Mouse (Mus musculus) intestine, postnatal 0 days (tissue): ENCODE data around the gene Alkbh1. TPM values are rescaled to one million over a fixed set of nuclear protein-coding genes. Genes with fewer than 3 reads are reported as not detected.
A peak's percentile ranks its signal among the peaks of the same experiment; 100 is the strongest.

Experiments
- ATAC-seq: fragments of 200-750 bp; cut with Nextera tagmentation; 2 replicates; pipeline ENCODE4 v1.8.0; 2017; ENCODE audit warnings: mild to moderate bottlenecking, moderate TSS enrichment, moderate library complexity
- H3K27ac ChIP-seq: fragments of 300-500 bp; sonication (generic); 2 replicates; pipeline ENCODE4 v1.5.1; 2014; ENCODE audit warnings: mild to moderate bottlenecking, low read depth, low read length, moderate library complexity
- H3K27me3 ChIP-seq: fragments of 300-500 bp; sonication (generic); replicated peaks from 2 replicates; pipeline ENCODE4 v1.6.1; 2014; ENCODE audit warnings: low read length, mixed read lengths; ENCODE audit not compliant: control insufficient read depth, insufficient read depth
- H3K36me3 ChIP-seq: fragments of 300-500 bp; sonication (generic); 2 replicates; pipeline ENCODE4 v1.6.1; 2014; ENCODE audit warnings: mild to moderate bottlenecking, moderate library complexity; ENCODE audit not compliant: control insufficient read depth, insufficient read depth
- H3K4me1 ChIP-seq: fragments of 300-500 bp; sonication (generic); replicated peaks from 2 replicates; pipeline ENCODE4 v1.6.1; 2014; ENCODE audit warnings: antibody characterized with exemption, low read length, mixed read lengths; ENCODE audit not compliant: control insufficient read depth, insufficient read depth
- H3K4me2 ChIP-seq: fragments of 300-500 bp; sonication (generic); replicated peaks from 2 replicates; pipeline ENCODE4 v1.6.1; 2014; ENCODE audit warnings: low read depth, mild to moderate bottlenecking, moderate library complexity
- H3K4me3 ChIP-seq: fragments of 300-500 bp; sonication (generic); 2 replicates; pipeline ENCODE4 v1.5.1; 2014; ENCODE audit warnings: low read depth, low read length
- H3K9ac ChIP-seq: fragments of 300-500 bp; sonication (generic); 2 replicates; pipeline ENCODE4 v1.6.1; 2014; ENCODE audit warnings: mild to moderate bottlenecking, low read depth, low read length
- H3K9me3 ChIP-seq: fragments of 300-500 bp; sonication (generic); 2 replicates; pipeline ENCODE4 v1.6.1; 2016; ENCODE audit warnings: mixed run types; ENCODE audit not compliant: control insufficient read depth
- CTCF ChIP-seq: sonication (generic); IDR thresholded peaks from 2 replicates; pipeline ENCODE4 v1.5.1; 2016; ENCODE audit warnings: low read depth, mild to moderate bottlenecking, control low read depth, antibody characterized with exemption, moderate library complexity
- WGBS: fragments of 180-500 bp; shearing (Covaris S2); extraction: QIAGEN DNeasy Blood & Tissue Kit; methylation state at CpG from one replicate; pipeline ENCODE4 v1.1.7; 2014; 5-methylcytosine and 5-hydroxymethylcytosine counted together
- polyA plus RNA-seq: library from polyadenylated mRNA; unstranded; fragments of >200 nt; fragmentation: Nextera tagmentation; extraction: Ambion mirVana; gene quantifications from 2 replicates; pipeline ENCODE4 v1.2.1, GENCODE M21; 2015

The Alkbh1 gene
- polyA plus RNA-seq, 1 experiment from 2014 or later = 13.6 TPM

DNA sequence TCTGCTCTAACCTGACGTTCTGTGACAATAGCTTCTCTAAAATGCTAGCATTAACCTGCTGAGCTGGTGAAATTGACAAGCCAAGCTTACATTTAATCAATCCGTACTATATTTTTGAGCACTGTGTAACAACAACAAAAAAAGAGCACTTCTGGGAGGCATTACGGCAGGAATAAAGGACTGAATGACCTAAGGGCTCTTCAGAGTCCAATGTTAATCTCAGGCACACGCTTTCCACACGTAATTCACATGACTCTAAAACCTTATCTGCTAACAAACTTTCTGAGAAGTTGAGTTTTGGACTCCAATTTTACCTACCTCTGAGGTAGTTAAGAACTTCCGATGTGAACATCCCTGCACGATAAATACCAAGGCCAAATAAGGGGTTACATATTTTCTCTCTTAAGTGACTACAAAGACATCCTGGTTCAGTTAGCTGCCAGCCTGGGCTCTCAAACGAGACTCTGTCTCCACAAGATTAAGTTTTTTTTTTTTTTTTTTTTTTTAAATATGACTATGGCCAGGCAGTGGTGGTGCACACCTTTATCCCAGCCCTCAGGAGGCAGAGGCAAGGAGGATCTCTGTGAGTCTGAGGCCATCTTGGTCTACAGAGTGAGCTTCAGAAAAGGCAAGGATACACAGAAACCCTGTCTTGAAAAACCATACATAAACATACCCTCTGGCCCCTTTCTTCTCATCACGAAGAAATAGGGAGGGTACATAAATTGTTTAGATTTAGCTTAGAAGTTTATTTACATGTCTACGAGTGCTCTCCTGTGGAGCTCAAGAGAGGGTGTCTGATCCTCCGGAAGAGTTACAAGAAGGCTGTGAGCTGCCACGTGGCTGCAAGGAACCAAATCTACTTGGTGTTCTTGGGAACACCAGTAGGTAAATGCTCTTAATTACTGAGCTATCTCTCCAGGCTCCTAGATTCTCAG, 1.4 kb downstream of the Alkbh1 start:
- H3K4me1 ChIP-seq = 0 out of 2 replicates have a peak, but pooled peaks cover 4% of the 10 kb centered on the region
- no peak for TF ChIP-seq CTCF
- no peak for ATAC-seq

GRCm38 (mm10) chr12:87428885-87429284, 14.9 kb downstream of the Alkbh1 start:
- no peak overlapping the region for H3K4me3 ChIP-seq
- no peaks in the 10 kb centered on the region for H3K4me1 ChIP-seq
- H3K36me3 ChIP-seq = peaks cover 89% of the 10 kb centered on the region
- H3K27me3 ChIP-seq = no peaks in the 10 kb centered on the region
- no peak overlapping the region for H3K4me2 ChIP-seq
- H3K9ac ChIP-seq = no peak overlapping the region
- H3K27ac ChIP-seq = no peak overlapping the region
- TF ChIP-seq CTCF = no peak
- WGBS = 79% methylated on average over 8 of the region's 8 CpGs
- no peak for ATAC-seq
- no peaks in the 10 kb centered on the region for H3K9me3 ChIP-seq

More for the DNA sequence above, 1.4 kb downstream of the Alkbh1 start:
- H3K4me3 ChIP-seq = peak overlapping the region; percentile 100
- H3K9ac ChIP-seq = peak overlapping the region; percentile 89
- peak overlapping the region; percentile 79 for H3K4me2 ChIP-seq
- no peaks in the 10 kb centered on the region for H3K9me3 ChIP-seq
- peaks cover 38% of the 10 kb centered on the region for H3K36me3 ChIP-seq
- 14% methylated on average over 12 of the region's 12 CpGs for WGBS
- no peaks in the 10 kb centered on the region for H3K27me3 ChIP-seq
- H3K27ac ChIP-seq = peak overlapping the region; percentile 81; the same call in 1 of the 2 replicates

- TF ChIP-seq CTCF = no peak
- Histone ChIP-seq H3K9ac (no peak overlapping the region), H3K27me3 (no peaks in the 10 kb centered on the region), H3K36me3 (peaks cover 87% of the 10 kb centered on the region), H3K27ac (no peak overlapping the region), H3K4me2 (no peak overlapping the region), H3K4me3 (no peak overlapping the region), H3K9me3 (no peaks in the 10 kb centered on the region), H3K4me1 (no peaks in the 10 kb centered on the region)
- WGBS = 85% methylated on average over 2 of the region's 2 CpGs
- ATAC-seq = no peak
These were observed 15.5 kb downstream of the Alkbh1 start for GRCm38 (mm10) chr12:87428295-87428694.

- ATAC-seq = no peak
- no peaks in the 10 kb centered on the region for H3K27me3 ChIP-seq
- H3K9me3 ChIP-seq = no peaks in the 10 kb centered on the region
- no peak overlapping the region for H3K4me3 ChIP-seq
- H3K9ac ChIP-seq = no peak overlapping the region
- H3K4me1 ChIP-seq = no peaks in the 10 kb centered on the region
- H3K27ac ChIP-seq = no peak overlapping the region
- no peak overlapping the region for H3K4me2 ChIP-seq
- no peak for TF ChIP-seq CTCF
- 92% methylated on average over 5 of the region's 5 CpGs for WGBS
- H3K36me3 ChIP-seq = peaks cover 69% of the 10 kb centered on the region
These were observed 17.3 kb downstream of the Alkbh1 start for GRCm38 (mm10) chr12:87426354-87427031.

GRCm38 (mm10) chr12:87424516-87424915, 19.3 kb downstream of the Alkbh1 start:
- Histone ChIP-seq H3K4me3 (no peak overlapping the region), H3K4me1 (no peaks in the 10 kb centered on the region), H3K9ac (no peak overlapping the region), H3K27me3 (no peaks in the 10 kb centered on the region), H3K4me2 (no peak overlapping the region), H3K27ac (no peak overlapping the region), H3K36me3 (peaks cover 49% of the 10 kb centered on the region), H3K9me3 (no peaks in the 10 kb centered on the region)
- WGBS = 43% methylated on average over 3 of the region's 3 CpGs
- TF ChIP-seq CTCF = no peak
- no peak for ATAC-seq

DNA sequence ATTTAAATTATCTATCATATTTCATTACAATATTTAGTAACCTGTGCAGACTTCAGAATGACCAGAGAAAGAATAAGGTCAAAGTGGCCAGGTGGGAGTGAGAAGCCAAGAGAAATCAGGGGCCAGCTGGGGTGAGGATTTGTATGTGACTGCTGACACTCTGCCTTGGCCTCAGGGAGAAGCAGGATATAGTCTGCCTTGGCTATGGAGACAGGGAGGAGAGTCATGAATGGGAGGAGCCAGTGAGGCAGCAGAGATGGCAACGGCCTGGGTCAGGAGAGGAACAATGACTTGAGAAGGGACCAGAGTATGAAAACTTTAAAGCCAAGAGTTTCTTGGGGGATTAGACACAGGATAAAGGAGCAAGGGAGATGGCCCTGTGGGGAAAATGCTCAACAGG, 20.1 kb downstream of the Alkbh1 start:
- no peak for TF ChIP-seq CTCF
- Histone ChIP-seq H3K9me3 (no peaks in the 10 kb centered on the region), H3K27me3 (no peaks in the 10 kb centered on the region), H3K4me3 (no peak overlapping the region), H3K9ac (no peak overlapping the region), H3K27ac (no peak overlapping the region), H3K4me2 (no peak overlapping the region), H3K36me3 (peaks cover 41% of the 10 kb centered on the region), H3K4me1 (no peaks in the 10 kb centered on the region)
- WGBS = 46% methylated on average over 1 of the region's 1 CpGs
- no peak for ATAC-seq
